Mouse (Mus musculus) embryonic fibroblast, embryonic 13.5 days (primary cell): ENCODE measurements around the gene Gart.

ENCODE experiments used
- CTCF ChIP-seq: IDR thresholded peaks from 2 replicates; pipeline ENCODE4 v1.5.1; 2011; ENCODE audit warnings: mild to moderate bottlenecking, control low read depth, low read length, moderate library complexity, borderline replicate concordance; ENCODE audit not compliant: insufficient read depth
- POLR2A ChIP-seq: IDR thresholded peaks from 2 replicates; pipeline ENCODE4 v1.6.1; 2011; ENCODE audit warnings: low read depth, mild to moderate bottlenecking, control low read depth, low read length, moderate library complexity

GRCm38 (mm10) chr16:91592162-91592561, 54.6 kb downstream of the Gart start:
- TF ChIP-seq POLR2A (no peak), CTCF (no peak)
